Comparison of ENCODE assay signal across 8 mouse cellular contexts in genomic region chr5:130448931-130449856, GRCm38 (mm10).
DNase-seq lines count a peak whose midpoint lies in the region; ATAC-seq and TF ChIP-seq lines count a peak whose summit lies in the region.

No protein-coding gene starts in this region.

- H3K9ac ChIP-seq in hindbrain, embryonic 15.5 days: peak overlapping the region; percentile 74
- H3K9ac ChIP-seq in liver, embryonic 11.5 days (ENCODE audit: low read depth, low read length): no peak overlapping the region
- H3K9ac ChIP-seq in stomach, embryonic 14.5 days (replicated peaks; ENCODE audit: low read depth, low read length): no peak overlapping the region

- H3K4me3 ChIP-seq in testis, adult 2 months (ENCODE audit: control insufficient read depth, low read depth, low read length): peak overlapping the region; percentile 39
- H3K4me3 ChIP-seq in hindbrain, embryonic 15.5 days: peak overlapping the region; percentile 68
- H3K4me3 ChIP-seq in liver, embryonic 11.5 days (ENCODE audit: low read depth, low read length): peak overlapping the region; percentile 35
- peak overlapping the region; percentile 34 for H3K4me3 ChIP-seq in stomach, embryonic 14.5 days (ENCODE audit: low read depth, low read length)

- no peak for DNase-seq in testis, postnatal 10 days (ENCODE audit: low spot score)
- DNase-seq in embryo, embryonic 10 days (ENCODE audit: low spot score): peak; percentile 39
- peak; percentile 37 for DNase-seq in liver, embryonic 11.5 days (ENCODE audit: low spot score)
- DNase-seq in gastrocnemius, adult 8-10 months (ENCODE audit: low spot score in 2 of 2): no peak
- no peak for DNase-seq in urinary bladder, postnatal 4 days (ENCODE audit: low spot score in 2 of 2)

- H3K4me1 ChIP-seq in testis, adult 2 months (ENCODE audit: control insufficient read depth, insufficient read depth, low read length): peaks cover 8% of the 10 kb centered on the region
- H3K4me1 ChIP-seq in hindbrain, embryonic 15.5 days (replicated peaks): peaks cover 26% of the 10 kb centered on the region
- H3K4me1 ChIP-seq in liver, embryonic 11.5 days (replicated peaks; ENCODE audit: control insufficient read depth, insufficient read depth, low read length): no peaks in the 10 kb centered on the region
- H3K4me1 ChIP-seq in stomach, embryonic 14.5 days (ENCODE audit: control insufficient read depth, insufficient read depth, low read length): 0 out of 2 replicates have a peak, but pooled peaks cover 2% of the 10 kb centered on the region

- WGBS in hindbrain, embryonic 15.5 days: under 1% methylated on average over 77 of the region's 77 CpGs
- WGBS in liver, embryonic 11.5 days: 4% methylated on average over 74 of the region's 77 CpGs
- 1% methylated on average over 59 of the region's 77 CpGs for WGBS in stomach, embryonic 14.5 days

- peak overlapping the region; percentile 98 for H3K4me2 ChIP-seq in hindbrain, embryonic 15.5 days
- peak overlapping the region; percentile 55 for H3K4me2 ChIP-seq in liver, embryonic 11.5 days
- H3K4me2 ChIP-seq in stomach, embryonic 14.5 days (replicated peaks; ENCODE audit: low read depth, low read length): peak overlapping the region; percentile 67

- ATAC-seq in hindbrain, embryonic 15.5 days (ENCODE audit: low FRiP score, low read depth): peak; percentile 76
- ATAC-seq in liver, embryonic 11.5 days (replicated peaks; ENCODE audit: low FRiP score): no peak; the same call in 1 of the 2 replicates
- 0 out of 2 replicates have a peak, but pooled peaks have one; percentile 25 for ATAC-seq in stomach, embryonic 14.5 days (ENCODE audit: insufficient number of reproducible peaks, insufficient read depth, low FRiP score, low read depth)

- TF ChIP-seq CTCF in testis, adult 2 months (IDR thresholded peaks at IDR 0.05; ENCODE audit: control insufficient read depth, insufficient read depth, insufficient replicate concordance, low read depth, low read length): no peak

- H3K9me3 ChIP-seq in hindbrain, embryonic 15.5 days: no peaks in the 10 kb centered on the region
- H3K9me3 ChIP-seq in liver, embryonic 11.5 days (ENCODE audit: control insufficient read depth, low read length): no peaks in the 10 kb centered on the region
- H3K9me3 ChIP-seq in stomach, embryonic 14.5 days (ENCODE audit: control insufficient read depth, low read depth, low read length): no peaks in the 10 kb centered on the region

- H3K27ac ChIP-seq in testis, adult 2 months (ENCODE audit: control insufficient read depth, insufficient read depth, low read depth, low read length): no peak overlapping the region
- H3K27ac ChIP-seq in hindbrain, embryonic 15.5 days (replicated peaks): peak overlapping the region; percentile 82
- H3K27ac ChIP-seq in liver, embryonic 11.5 days (ENCODE audit: low read depth, low read length): no peak overlapping the region
- no peak overlapping the region for H3K27ac ChIP-seq in stomach, embryonic 14.5 days (ENCODE audit: low read length)

- H3K27me3 ChIP-seq in testis, adult 2 months (ENCODE audit: control insufficient read depth, insufficient read depth, low read length): no peaks in the 10 kb centered on the region
- H3K27me3 ChIP-seq in hindbrain, embryonic 15.5 days: peaks cover 17% of the 10 kb centered on the region
- peaks cover 33% of the 10 kb centered on the region for H3K27me3 ChIP-seq in liver, embryonic 11.5 days (replicated peaks; ENCODE audit: control insufficient read depth, insufficient read depth, low read length)
- peaks cover 33% of the 10 kb centered on the region for H3K27me3 ChIP-seq in stomach, embryonic 14.5 days (ENCODE audit: control insufficient read depth, insufficient read depth, low read length)

- no peaks in the 10 kb centered on the region for H3K36me3 ChIP-seq in testis, adult 2 months (ENCODE audit: control insufficient read depth, insufficient read depth, low read length)
- H3K36me3 ChIP-seq in hindbrain, embryonic 15.5 days: no peaks in the 10 kb centered on the region
- no peaks in the 10 kb centered on the region for H3K36me3 ChIP-seq in liver, embryonic 11.5 days (ENCODE audit: control insufficient read depth, insufficient read depth, low read length)
- H3K36me3 ChIP-seq in stomach, embryonic 14.5 days (ENCODE audit: control insufficient read depth, insufficient read depth, low read length): no peaks in the 10 kb centered on the region

- TF ChIP-seq POLR2A in testis, adult 2 months (IDR thresholded peaks at IDR 0.05; ENCODE audit: control insufficient read depth, low read depth, low read length): no peak

Comparison
In these comparisons a context has a peak if more than half of its experiments do, and no peak if none do; other contexts are left out.
1. DNase-seq: peak in embryo, embryonic 10 days (single experiment) and liver, embryonic 11.5 days (single experiment); none in testis, postnatal 10 days (single experiment), gastrocnemius, adult 8-10 months (0 of 2) and urinary bladder, postnatal 4 days (0 of 2).
2. Peak in every context shown above with its lines, with median percentiles within 50 percentile points of each other: H3K4me3 ChIP-seq and H3K4me2 ChIP-seq.